Mouse (Mus musculus) kidney, adult 10 weeks (tissue): Measurements from ENCODE around the gene Cacna1d. TPM values are rescaled to one million over a fixed set of nuclear protein-coding genes. Genes with fewer than 3 reads are reported as not detected.

Experiments
- polyA plus RNA-seq: library from polyadenylated mRNA; stranded (reverse); fragments of 350-450 nt; fragmentation: Illumina TruSeq; extraction: RNeasy Lipid Tissue Mini Kit (QIAGEN cat#74804); gene quantifications from one replicate; pipeline ENCODE4 v1.2.3, GENCODE M21; 2014; ENCODE audit warnings: low read depth, low replicate concordance

The Cacna1d gene
- polyA plus RNA-seq: 3.0 TPM

DNA sequence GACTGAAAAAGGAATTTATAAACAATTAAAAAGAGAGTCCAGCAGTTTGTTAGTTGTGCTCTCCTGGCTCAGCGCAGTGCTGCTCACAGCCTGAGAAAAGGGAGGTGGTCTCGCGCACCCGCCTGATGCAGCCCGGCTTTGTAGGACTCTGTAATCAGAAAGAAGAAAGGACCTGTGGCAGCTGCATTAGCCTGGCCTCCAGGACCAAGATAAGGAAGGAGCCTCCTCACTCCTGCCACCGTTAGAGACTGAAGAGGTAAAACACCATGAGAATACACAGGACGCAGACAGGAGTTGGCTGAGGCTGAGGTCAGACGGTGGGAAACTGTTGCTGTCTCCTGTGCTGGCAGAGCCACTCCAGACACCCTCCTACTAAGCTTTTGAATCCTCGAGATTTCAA lies at the start of gene Cacna1d:
Gene Cacna1d (minus strand): TSS at position 114 of the 400 bp plus-strand sequence.

DNA sequence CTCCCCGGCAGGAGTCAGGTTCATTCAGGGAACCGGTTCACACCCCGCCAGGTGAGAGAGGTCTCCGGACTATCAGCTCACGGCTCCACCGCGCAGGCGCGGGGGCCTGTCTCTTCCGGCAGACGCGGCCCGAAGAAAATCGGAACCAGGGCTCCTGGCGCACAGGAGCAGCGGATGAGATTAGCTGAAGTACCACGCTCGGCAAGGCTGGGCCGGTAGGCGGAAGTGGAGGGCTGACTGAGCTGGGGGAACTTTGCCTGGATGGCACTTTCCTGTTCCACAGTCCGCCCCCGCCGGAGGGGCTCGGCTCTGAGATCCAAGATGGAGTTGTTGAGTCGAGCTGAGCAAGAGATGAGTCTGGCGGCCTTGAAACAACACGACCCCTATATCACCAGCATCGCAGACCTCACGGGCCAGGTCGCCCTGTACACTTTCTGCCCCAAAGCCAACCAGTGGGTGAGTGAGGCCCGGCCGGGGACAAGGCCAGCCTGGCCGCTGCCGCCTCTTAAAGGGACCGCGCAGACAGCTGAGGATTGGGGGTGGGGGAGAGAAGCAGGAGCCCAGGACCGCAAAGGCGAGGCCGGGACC lies 11.8 kb downstream of the Cacna1d start, which contains the start of gene Dcp1a:
Gene Dcp1a (plus strand): TSS at position 175 of the 588 bp plus-strand sequence.

DNA sequence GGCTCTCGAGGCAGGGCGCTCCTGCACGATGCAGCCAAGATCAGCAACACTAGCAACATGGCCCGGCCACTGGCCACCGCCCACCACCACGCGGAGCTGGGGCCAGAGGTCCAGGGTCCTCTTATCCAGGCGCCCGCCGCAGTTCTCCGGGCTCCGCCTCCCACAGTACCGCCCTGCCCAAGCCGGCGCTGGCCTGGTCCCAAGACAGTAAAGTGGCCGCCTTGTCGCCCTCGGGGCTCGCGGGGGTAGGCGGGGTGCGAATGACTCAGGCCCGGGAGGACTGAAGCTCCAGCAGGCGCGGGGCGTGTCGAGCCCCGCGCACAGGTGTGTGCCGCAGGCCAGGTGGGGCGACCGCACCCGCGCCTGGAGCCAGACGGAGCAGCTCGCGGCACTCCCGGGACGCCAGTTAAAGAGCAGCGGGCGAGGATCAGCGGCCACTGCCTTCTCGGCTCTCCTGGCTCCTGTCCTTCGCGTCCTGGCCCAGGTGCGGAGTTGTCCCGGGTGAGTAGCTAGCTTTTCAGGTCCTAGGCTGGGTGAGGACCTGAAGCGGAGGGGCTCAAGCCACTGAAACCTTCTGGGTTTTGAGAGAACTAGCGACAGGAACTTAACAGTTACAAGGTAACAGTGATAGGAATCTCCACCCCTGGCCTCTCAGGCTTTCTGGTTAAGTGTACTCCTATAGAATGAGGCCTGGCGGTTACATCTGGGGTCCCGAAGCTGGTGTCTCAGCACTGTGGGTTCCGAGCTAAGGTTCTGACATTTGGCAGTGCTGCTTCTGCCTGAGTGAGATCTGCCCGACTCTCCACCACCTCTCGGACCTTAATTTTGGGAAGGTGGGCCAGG lies 482.3 kb downstream of the Cacna1d start, which contains the start of the genes Il17rb and Chdh:
Gene Il17rb (minus strand): TSS at position 164 of the 843 bp plus-strand sequence.
Gene Chdh (plus strand): TSS at position 291 of the 843 bp plus-strand sequence.

Other genes starting within 250 kb of the Cacna1d start
- 6.8 TPM for gene Dcp1a, start 11.9 kb downstream of the Cacna1d start, polyA plus RNA-seq
- 2.3 TPM for gene Tkt, start 56.9 kb upstream of the Cacna1d start, polyA plus RNA-seq
- gene Prkcd, start 134.8 kb upstream of the Cacna1d start, polyA plus RNA-seq: 20.0 TPM
- 13.5 TPM for gene Rft1, start 162.9 kb upstream of the Cacna1d start, polyA plus RNA-seq
- 13.5 TPM for gene Sfmbt1, start 223.4 kb upstream of the Cacna1d start, polyA plus RNA-seq